Mouse (Mus musculus) E14TG2a.4 (cell line): Measurements from ENCODE around the gene Ust.

ENCODE experiments used
- CTCF ChIP-seq: conservative IDR thresholded peaks from 2 replicates; pipeline ENCODE4 v1.5.1; 2014; ENCODE audit warnings: low read length
- POU5F1 ChIP-seq: IDR thresholded peaks from 2 replicates; pipeline ENCODE4 v1.6.1; 2014; ENCODE audit warnings: low read length, borderline replicate concordance

DNA sequence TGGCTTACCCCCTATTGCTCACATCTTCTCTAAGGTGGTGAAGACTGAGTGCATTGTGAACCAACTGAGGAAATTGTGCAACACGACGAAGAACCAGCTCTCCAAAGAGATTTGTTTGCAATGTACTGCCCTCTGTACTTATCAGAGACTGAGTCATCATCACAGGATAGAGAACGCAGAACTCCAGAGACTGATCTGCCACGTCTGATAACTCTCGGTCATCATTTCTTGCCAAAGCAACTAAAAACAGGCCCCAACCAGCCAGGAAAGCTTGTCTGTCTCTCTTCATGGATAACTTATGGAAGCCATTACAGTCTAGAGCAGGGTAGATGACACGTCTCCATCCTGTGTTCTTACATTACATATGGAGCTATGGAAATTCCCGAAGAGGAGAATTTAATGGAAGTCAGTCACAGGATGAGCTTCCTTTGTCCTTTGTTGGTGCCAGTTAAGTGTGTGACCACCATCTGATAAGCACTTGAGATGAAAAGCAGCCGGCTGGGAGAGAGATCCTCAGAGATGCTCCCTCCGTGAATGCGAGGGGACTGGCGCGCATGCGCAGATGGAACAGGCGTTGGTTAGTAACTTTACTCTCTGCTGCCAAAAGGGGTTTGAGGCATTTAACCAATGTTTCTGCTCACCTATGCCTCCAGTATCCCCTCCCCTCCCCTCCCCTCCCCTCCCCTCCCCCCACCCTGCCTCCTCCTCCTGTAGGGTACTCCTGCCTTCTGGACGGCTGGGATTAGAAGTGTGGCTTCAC, 160.2 kb downstream of the Ust start:
- TF ChIP-seq CTCF (no peak), POU5F1 (no peak)
